Mouse (Mus musculus) myocyte (in vitro differentiated cells): ENCODE data around the gene Krt9.

Experiments
- CEBPB ChIP-seq: IDR thresholded peaks from 2 replicates; pipeline ENCODE4 v1.6.1; 2011; ENCODE audit warnings: mild to moderate bottlenecking, moderate library complexity; ENCODE audit not compliant: poor library complexity, insufficient read depth, severe bottlenecking
- E2F4 ChIP-seq: IDR thresholded peaks from one replicate; pipeline ENCODE4 v1.6.1; 2011; ENCODE audit warnings: mild to moderate bottlenecking, control low read depth, moderate library complexity; ENCODE audit not compliant: insufficient read depth
- MAX ChIP-seq: IDR thresholded peaks from one replicate; pipeline ENCODE4 v1.6.1; 2011; ENCODE audit warnings: low read depth, mild to moderate bottlenecking, control low read depth
- MYOD1 ChIP-seq, 3 experiments: IDR thresholded peaks; one replicate each; pipeline ENCODE4 v1.6.1; 2011; ENCODE audit warnings: control low read depth in 2 of 3, low read depth in 2 of 3, mild to moderate bottlenecking in 2 of 3, moderate library complexity in 1 of 3; ENCODE audit not compliant: insufficient read length in 2 of 3, control insufficient read depth in 1 of 3
- MYOG ChIP-seq, 3 experiments: IDR thresholded peaks; one replicate each; pipeline ENCODE4 v1.6.1; 2011; ENCODE audit warnings: control low read depth in 2 of 3, low read depth in 2 of 3, mild to moderate bottlenecking in 2 of 3; ENCODE audit not compliant: insufficient read length in 2 of 3, control insufficient read depth in 1 of 3, insufficient read depth in 1 of 3
- POLR2A ChIP-seq: IDR thresholded peaks from one replicate; pipeline ENCODE4 v1.6.1; 2011; ENCODE audit warnings: low read depth, mild to moderate bottlenecking, control low read depth, moderate library complexity; ENCODE audit not compliant: insufficient read length
- POLR2AphosphoS2 ChIP-seq: IDR thresholded peaks from one replicate; pipeline ENCODE4 v1.6.1; 2011; ENCODE audit warnings: low read depth, control low read depth; ENCODE audit not compliant: insufficient read length
- TCF12 ChIP-seq: IDR thresholded peaks from one replicate; pipeline ENCODE4 v1.6.1; 2011; ENCODE audit warnings: mild to moderate bottlenecking, control low read depth; ENCODE audit not compliant: poor library complexity, insufficient read depth, severe bottlenecking
- TCF3 ChIP-seq: IDR thresholded peaks from one replicate; pipeline ENCODE4 v1.6.1; 2011; ENCODE audit warnings: low read depth, control low read depth; ENCODE audit not compliant: insufficient read length
- USF1 ChIP-seq: IDR thresholded peaks from one replicate; pipeline ENCODE4 v1.6.1; 2011; ENCODE audit warnings: low read depth, mild to moderate bottlenecking, control low read depth, moderate library complexity

DNA sequence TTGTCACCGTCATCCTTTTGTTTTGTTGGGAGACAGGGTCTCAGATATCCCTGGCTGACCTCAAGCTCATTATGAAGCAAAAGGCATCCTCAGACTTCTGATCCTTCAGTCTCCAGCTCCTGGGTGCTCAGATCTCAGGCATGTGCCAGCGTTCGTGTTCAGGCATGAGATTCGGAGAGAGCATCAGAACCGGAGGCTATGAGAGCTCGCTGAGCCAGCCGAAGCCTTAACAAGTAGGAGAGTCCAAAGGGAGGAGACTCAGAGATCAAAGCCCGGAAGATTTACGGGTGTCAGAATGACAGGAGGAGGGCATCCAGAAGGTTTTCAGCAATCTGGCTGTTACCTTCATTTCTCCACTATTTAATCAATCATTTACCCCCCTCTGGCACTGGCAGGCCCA, 16.3 kb downstream of the Krt9 start:
- TF ChIP-seq POLR2A (no peak), MAX (no peak), MYOG (IDR thresholded peaks at IDR 0.05; ENCODE audit: control insufficient read depth in 1 of 3, insufficient read depth in 1 of 3, insufficient read length in 2 of 3, low read depth in 2 of 3) (no peak), POLR2AphosphoS2 (no peak), MYOD1 (IDR thresholded peaks at IDR 0.05; ENCODE audit: control insufficient read depth in 1 of 3, insufficient read length in 2 of 3, low read depth in 2 of 3) (no peak), USF1 (no peak), CEBPB (no peak), E2F4 (no peak), TCF3 (no peak), TCF12 (no peak)
